Mouse (Mus musculus) large intestine, adult 2 months (tissue): ENCODE results near the gene Socs4. TPM values are rescaled to one million over a fixed set of nuclear protein-coding genes. Genes with fewer than 3 reads are reported as not detected.
A peak's percentile ranks its signal among the peaks of the same experiment; 100 is the strongest.

Experiments used
- DNase-seq: peaks from one replicate; pipeline ENCODE4 v3.0.0-alpha.2; 2012; ENCODE audit warnings: low read depth, low spot score
- WGBS: fragments of 180-500 bp; shearing (Covaris S2); methylation state at CpG from one replicate; pipeline ENCODE4 v1.1.7; 2018; 5-methylcytosine and 5-hydroxymethylcytosine counted together
- polyA plus RNA-seq: library from polyadenylated mRNA; depleted of rRNA; stranded (reverse); fragments of >200 nt; gene quantifications from 2 replicates; pipeline ENCODE4 v1.2.3, GENCODE M21; 2012; rRNA removed

The Socs4 gene
- polyA plus RNA-seq = 3.2 and 6.0 TPM in 2 replicates

DNA sequence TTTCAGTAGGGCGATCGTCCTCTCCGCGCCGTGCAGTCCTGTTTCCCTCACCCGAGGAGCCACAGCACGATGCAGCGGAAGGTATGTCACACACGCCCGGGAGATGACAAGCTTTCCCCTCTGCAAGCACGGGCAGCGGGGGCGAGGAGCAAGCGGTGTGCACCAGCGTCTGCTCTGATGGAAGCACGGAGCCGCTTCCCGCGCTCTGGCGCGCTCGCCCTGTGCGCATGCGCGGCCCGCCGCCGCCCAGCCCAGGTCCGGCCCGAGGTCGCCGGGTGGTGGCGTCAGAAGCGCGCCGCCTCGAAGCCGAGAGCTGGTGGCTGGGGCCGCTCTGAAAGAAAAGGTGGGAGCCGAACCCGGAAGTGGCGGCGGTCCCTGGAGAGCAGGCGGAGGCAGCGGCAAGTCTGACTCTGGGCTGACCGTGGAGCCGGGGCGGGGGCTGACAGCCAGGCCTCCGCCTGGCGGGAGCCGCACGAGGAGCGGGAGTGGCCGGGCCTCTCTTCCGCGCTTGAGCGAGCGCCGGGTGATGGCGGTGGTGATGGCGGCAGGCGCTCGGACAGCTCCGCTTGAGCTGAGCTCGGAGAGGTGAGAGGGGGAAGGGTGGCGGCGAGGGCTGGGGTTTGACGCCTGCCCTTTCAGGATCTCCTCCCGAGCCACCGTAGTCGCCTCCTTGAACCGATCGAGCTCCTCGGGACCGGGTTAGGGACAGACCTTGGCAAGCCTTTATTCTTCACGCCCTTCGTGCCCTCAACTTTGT lies at the start of gene Socs4, which contains the start of gene Wdhd1:
TSS of gene Socs4 (plus strand) at position 295 of the 757 bp plus-strand sequence.
TSS of gene Wdhd1 (minus strand) at position 221 of the 757 bp plus-strand sequence.
- peak; percentile 69 for DNase-seq
- WGBS = under 1% methylated on average over 77 of the region's 77 CpGs

DNA sequence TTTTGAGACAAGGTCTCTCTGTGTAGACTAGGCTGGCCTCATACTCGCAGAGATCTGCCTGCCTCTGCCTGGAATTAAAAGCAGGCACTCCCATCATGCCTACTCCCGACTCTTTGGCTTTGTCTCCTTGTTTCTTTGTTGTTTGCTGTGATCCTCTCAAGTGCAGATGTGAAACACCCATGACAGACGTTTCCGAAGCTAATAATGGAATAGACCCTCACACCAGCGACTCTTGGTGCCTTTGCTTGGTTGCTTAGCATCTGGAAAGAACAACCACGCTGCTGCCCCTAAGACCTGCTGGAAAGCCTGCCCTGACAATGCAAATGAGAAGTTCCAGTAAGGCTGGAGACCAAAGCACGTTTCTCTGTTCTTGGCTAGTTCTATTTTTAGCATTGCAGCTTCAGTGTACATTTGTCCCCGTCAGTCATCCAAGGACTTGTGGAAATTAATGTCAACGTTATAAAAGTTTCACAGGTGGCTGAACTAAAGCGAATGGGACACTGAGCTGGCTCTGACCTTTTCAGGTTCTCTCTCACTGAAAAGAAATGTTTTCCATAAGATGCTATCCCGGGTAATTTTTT lies 46.8 kb upstream of the Socs4 start:
- no peak for DNase-seq
- 56% methylated on average over 11 of the region's 11 CpGs for WGBS

DNA sequence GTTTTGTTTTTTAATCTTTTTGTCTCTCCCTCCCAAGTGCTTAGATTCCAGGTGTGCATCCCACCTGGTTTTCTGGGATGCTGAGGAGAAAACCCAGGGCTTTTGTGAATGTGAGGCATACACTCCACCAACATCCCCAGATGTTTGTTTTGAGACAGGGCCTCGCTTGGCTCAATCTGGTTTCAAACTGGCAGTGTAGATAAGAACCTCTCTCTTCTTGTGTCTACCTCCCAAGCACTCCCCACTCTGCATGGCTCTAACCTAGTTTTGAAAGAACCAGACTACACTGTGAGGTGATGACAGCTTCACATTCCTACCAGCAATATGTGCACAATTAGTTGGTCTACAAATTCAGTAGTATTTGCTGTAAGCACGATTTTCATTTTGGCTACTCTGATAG lies 43.1 kb upstream of the Socs4 start:
- 73% methylated on average over 2 of the region's 2 CpGs for WGBS
- DNase-seq = no peak

DNA sequence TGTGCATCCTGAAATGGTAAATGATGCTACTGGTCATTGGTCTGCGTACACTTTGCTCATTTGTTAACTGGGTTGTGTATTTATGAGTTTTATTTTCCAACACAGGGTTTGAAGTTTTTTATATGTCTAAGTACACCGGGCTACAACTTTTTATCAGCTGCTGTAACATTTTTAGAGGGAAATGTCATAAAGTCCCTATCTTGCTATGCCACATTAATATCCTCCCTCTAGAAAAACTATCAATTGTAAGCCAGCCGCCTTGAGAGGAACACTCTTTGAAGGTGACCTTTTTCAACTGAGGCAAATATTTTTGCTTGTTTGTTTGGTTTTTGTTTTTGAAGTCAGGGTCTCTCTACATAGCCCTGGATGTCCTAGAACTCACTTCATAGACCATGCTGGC lies 42.7 kb upstream of the Socs4 start:
- WGBS = 87% methylated on average over 3 of the region's 3 CpGs
- DNase-seq = no peak

DNA sequence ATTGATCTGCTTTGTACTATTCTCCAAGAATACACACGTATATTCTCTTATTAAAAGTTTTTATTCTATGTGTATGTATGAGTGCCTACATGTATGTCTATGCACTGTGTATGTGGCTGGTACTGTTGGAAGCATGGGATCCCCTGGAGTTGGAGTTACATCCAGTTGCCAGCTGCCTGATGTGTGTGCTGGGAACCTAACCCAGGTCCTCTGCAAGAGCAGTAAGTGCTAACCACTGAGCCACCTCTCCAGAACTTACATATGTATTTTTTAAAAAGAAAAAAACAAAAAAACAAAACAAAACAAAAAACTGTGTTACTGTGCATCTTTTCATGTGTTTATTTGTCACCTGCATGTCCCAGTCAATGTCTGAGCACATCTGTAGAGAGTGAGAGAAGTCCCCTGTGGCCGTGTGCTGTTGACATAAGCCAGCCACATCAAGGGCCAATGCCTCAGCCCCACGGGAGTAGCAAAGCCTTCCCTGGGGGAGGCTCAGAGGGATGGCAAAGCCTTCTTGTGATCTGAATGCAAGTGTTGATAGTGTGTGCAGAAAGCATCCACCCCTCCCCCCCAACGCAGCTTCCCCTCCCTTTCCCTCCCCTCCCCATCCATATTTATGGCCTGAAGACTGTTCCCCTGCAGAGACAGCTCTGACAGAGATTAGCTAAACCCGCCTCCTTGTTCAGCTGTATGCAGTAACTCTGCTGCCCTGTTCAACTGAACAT lies 42.0 kb upstream of the Socs4 start:
- WGBS = 83% methylated on average over 5 of the region's 5 CpGs
- DNase-seq = no peak

DNA sequence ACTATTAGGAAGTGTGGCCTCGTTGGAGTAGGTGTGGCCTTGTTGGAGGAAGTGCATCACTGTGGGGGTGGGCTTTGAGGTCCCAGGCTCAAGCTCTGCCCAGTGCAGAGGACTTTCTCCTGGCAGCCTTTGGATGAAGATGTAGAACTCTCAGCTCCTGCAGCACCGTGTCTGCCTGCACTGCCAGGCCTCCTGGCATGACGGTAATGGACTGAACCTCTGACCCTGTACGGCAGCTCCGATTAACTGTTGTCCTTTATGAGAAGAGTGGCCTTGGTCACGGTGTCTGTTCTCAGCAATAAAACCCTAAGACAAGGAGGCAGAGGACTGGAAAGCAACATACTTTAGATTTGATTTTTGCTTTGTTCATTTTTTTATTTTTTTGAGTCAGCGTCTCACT lies 40.2 kb upstream of the Socs4 start:
- WGBS = 92% methylated on average over 7 of the region's 7 CpGs
- DNase-seq = no peak

DNA sequence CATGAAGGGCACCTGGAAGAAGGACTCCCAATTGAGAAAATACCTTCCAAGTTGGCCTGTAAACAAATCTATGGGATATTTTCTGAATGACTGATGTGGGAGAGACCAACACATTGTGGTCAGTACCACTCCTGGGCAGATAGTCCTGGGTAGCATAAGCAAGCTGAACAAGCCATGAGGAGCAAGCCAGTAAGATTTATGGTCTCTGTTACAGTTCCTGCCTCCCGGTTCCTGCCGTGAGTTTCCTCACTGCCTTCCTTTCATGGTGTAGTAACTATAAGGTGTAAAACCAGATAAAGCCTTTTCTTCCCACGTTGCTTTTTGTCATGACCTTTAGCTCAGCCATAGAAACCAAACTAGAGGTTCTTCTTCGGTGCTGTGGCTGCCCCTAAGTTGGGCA lies 39.4 kb upstream of the Socs4 start:
- DNase-seq = no peak
- 88% methylated on average over 4 of the region's 4 CpGs for WGBS

DNA sequence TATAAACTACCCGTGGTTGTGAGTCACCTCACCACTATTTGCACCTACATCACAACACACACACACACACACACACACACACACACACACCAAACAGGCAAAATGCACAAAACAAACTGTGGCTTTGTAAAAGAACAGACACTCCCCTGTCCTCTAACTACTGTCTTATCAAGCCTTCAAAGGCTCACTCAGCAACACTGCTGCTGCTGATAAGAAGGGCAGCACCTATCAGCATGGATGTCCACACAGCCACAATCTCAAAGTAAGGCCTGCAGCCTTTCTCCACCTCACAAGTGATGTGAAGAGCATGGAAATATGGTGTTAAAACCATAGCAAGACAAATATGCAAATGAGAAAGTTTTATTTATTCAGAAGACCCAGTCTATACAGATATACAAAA lies 36.1 kb upstream of the Socs4 start:
- no peak for DNase-seq
- 48% methylated on average over 1 of the region's 1 CpGs for WGBS

DNA sequence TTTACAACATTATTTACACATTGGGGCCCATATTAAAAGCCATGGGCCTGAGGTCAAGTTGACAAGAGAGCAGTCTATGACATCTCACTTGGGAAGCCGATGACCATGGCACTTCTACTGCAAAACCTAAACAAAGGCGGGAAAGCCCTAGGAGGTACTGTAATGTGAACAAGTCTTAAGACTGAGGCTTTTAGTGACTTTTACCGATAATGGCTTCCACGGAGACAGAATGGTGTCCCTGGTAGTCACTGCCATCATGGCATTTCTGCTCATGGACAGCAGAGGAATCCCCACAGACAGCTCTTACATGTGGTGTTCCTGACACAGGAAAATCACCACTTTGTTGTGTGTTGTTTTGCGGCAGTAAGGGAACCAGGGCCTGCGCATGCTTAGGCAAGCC lies 35.7 kb upstream of the Socs4 start:
- no peak for DNase-seq
- 91% methylated on average over 6 of the region's 6 CpGs for WGBS

DNA sequence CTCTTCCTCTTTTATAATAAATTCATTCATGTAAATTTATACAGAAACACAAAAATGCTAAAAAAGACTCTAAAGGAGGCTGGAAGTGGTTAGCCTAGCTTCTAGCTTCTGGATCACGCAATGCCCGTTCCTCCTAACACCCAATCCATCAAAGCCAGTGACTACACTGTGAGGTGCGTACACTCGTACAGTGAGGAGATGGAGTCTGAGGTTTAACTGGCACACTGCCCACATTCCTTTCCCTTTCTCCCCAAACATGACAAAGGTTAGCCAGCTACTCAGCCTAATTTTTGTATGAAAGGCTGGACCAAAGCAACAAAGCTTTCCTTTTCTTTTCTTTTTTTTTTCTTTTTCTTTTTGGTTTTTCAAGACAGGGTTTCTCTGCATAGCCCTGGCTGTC lies 34.0 kb upstream of the Socs4 start:
- WGBS = 75% methylated on average over 4 of the region's 4 CpGs
- no peak for DNase-seq

DNA sequence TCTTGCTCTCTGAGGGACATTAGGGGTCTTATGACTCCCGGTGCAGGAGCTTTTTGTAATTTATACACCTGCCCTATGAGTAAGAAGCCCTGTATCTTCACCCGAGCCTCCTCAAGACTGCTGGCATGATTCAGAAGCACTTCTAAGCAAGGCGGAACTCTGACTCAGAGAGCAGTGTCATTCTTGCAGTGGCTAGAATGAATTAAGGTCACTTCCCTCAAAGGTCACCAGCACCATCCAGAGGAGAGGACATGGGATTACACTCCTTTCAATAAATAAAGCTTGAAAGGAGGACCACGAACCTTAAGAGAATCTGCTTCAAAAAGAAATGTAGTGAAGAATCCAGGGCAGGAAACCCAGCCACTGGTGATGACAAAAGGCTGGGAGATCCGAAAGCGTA lies 26.9 kb upstream of the Socs4 start:
- WGBS = 76% methylated on average over 6 of the region's 6 CpGs
- peak; percentile 1 for DNase-seq

DNA sequence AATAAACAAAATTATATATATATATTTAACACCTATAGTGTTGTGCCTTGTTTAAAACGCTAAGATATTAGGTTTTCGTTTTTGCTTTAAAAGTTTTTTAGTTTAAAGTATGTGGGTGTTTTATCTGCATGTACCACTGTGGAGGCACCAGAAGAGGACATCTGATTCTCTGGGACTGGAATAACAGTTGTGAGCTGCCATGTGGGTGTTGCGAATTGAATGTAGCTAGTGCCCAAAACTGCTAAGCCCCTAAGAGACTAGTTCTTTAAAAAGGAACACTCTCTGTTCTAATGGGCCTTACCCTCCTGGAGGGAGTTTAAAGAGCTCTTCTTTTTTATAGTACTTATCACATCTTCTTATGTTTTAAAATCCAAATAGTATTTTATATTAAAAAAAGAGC lies 11.9 kb upstream of the Socs4 start:
- DNase-seq = no peak
- 94% methylated on average over 3 of the region's 3 CpGs for WGBS

DNA sequence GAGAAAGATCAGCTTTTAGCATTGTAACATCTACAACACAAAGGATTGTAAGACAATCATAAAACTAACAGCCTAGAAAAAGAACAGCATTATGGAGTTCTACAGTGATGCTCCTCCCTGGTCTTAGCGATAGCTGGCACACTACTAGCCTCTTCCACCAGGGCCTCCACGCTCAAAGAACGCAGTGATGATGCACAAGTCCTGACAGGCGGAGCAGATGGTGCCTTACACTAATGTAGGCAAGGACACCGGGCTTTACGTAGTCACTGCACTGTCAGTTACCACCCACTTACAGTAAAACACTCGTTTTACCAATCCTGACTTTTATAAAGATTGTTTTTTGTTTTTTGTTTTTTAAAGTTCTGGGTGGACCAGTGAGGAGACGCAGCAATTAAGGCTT lies 10.9 kb upstream of the Socs4 start:
- no peak for DNase-seq
- WGBS = 92% methylated on average over 8 of the region's 8 CpGs

DNA sequence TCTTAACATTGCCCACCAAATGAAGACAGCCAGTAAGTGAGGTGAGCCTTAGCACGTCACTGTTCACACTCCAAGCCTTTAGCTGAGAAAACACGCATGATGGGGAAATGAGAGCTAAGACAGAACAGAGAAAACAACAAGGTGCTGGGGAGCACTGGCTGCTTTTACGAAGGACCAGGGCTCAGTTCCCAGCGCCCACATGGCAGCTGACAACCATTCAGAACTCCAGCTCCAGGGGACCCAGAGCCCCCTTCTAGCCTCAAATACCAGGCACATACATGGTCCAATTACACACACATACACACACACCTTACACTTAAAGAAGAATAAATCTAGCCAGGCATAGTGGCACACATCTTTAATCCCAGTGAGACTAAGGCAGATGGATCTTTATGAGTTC lies 7.7 kb upstream of the Socs4 start:
- WGBS = 98% methylated on average over 4 of the region's 4 CpGs
- no peak for DNase-seq

DNA sequence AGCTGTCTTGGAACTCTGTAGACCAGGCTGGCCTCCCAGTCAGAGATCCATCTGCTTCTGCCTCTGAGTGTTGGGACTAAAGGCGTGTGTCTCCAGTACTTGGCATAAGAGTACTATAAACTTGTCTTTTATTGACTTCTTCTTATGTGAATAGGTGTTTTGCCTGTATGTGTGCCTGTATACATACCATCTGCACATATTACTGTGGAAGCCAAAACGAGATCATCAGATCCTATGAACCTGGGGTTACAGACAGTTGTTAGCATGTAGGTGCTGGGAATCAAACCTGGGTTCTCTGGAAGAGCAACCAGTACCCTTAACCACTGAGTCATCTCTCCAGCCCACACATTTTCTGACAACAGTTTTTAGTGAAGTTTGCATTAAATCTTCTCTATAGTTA lies 7.0 kb upstream of the Socs4 start:
- DNase-seq = no peak
- WGBS = 81% methylated on average over 2 of the region's 2 CpGs

DNA sequence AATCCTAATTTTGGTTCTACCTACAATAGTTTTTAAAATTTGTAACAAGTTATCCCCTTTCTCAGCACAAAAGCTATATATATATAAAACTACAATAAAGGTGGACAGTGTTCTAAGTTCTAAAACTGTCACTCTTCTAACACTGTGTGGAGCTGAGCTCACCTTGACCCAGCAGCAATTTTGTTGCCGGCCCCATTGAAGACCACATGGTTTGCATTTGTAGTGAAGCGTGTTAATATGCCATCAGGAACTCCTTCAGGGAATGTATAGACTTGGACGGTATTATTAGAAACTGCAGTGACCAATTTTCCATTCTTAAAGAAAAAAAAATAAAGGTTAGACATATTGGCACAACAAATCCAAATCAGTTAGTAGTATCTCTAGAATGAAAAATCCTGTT lies 3.0 kb upstream of the Socs4 start:
- 89% methylated on average over 3 of the region's 3 CpGs for WGBS
- no peak for DNase-seq

DNA sequence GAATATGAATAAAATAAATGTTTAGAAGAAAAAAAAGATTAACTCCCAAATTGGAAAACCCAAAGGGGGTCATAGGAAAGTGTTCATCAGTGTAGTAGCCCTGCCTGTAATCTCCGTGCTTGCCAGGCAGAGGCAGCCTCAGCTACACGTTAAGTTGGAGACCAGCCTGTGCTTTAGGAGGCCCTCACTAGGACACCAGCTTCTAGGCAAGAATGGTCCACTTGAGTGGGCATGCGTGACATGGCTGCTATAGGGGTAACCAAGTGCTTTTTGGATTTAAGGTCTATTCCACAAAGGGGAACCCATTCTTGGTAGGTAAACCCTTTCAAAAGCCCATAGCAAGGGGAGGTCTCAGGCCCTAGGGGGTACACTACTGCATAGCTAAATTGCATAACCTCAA lies 1.3 kb upstream of the Socs4 start:
- DNase-seq = no peak
- WGBS = 28% methylated on average over 3 of the region's 3 CpGs

DNA sequence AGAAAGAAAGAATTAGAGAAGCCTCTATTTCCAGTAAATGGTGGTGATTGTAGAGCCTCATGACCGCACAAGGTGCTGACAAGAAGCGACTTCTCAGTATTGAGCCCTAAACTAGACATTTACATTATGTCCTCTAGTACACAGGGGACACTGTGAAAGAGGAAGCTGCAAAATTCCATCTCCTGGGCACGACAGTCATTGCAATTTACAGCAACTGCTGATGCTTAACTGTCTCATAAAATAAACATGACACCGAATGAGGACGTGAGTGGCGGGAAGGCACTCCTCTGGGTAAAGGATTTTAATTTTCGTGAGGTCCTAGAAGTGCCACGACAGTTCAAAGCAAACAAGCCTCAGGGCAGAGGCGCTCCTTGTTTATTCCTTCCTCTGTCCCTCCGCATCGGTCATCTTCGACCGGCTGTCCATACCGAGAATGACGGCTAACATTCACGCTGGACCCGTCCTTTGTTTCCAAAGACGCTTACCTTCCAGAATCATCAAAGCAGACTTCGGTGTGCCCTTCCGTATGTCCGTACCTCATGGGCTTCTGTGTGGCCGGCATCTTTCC lies 611 bp upstream of the Socs4 start:
- no peak for DNase-seq
- under 1% methylated on average over 22 of the region's 22 CpGs for WGBS

DNA sequence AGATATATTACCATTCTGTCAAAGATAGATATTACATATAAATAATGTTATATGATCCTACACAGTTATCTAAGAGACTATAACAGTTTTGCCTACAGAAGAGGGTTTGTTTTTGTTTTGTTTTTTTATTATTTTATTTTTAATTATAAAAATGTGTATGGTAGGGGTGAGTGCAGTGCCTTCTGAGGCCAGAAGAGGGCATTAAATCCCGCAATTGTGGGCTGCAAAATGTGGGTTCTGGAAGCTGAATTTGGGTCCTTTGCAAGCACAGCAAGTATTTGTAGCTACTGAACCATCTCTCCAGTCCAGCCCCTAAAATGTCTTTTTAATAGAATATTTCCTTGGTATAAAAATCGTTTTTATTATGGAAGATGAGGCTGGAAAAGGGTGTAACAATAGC lies 2.3 kb downstream of the Socs4 start:
- DNase-seq = no peak
- WGBS = 73% methylated on average over 2 of the region's 2 CpGs

DNA sequence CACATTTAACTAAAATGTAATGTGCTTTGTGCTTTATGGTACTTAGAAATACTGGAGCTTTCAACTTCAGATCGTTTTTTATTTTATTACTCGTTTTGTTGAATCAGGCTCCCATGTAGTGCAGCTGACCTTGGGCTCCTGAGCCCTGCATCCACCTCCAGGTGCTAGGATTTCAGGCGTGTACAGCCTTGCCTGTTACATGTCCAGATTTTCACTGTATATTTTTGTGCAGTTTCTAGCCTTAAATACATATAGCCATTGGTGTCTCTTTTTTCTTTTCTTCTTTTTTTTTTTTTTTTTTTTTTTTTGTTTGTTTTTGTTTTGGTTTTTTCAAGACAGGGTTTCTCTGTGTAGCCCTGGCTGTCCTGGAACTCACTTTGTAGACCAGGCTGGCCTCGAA lies 4.8 kb downstream of the Socs4 start:
- no peak for DNase-seq
- WGBS = 60% methylated on average over 4 of the region's 4 CpGs

DNA sequence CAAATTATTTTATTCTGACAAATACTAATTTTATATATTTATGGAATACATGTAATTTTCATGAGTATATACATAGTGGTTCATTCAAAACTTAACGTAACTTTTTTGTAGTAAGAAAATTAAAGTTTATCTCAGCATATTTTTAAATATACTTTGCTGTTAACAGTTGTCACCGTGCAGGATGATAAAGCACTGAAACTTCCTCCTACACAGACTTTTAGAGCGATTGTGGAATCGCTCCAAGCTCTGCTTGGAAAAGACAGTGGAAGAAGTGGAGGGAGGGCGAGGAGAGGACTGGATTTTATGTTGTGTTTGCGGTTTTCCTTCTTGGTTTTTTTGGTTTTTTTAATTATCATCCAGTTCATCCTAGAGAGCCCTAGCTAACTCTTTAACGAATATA lies 6.8 kb downstream of the Socs4 start:
- 62% methylated on average over 7 of the region's 7 CpGs for WGBS
- DNase-seq = no peak
